Mouse (Mus musculus): ENCODE data around the gene Pepd.

DNA sequence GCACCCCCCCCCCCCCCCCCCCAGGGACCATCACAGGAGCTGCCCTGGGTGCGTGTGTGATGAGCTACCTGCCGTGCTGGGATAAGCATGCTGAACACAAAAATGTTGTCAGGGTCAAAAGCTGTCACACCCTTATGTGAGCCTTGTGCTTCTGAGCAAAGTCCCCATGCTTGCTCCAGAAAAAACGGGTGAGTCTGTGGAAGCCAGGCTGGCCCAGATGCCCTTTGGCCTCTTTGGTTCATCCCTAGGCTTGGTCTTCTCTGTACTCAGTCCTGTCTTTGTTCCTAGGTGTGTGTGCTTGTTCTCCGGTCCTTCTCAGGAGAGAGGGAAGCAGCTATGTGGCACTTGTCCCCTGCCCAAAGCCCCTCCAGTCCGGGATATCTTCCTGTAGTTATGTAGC, 3.4 kb downstream of the Pepd start:
- TF ChIP-seq POLR2A (IDR thresholded peaks at IDR 0.05; ENCODE audit: extremely low read depth, insufficient read depth, low read length) (no peak), CTCF (IDR thresholded peaks at IDR 0.05; ENCODE audit: extremely low read depth, insufficient read depth, low read length) (no peak)

All from cortical plate, adult 2 months (tissue).